Mouse (Mus musculus) ovary, postnatal 10 days (tissue): ENCODE data around the gene Chl1.

Source experiments
- DNase-seq: peaks from one replicate; pipeline ENCODE4 v3.0.0; 2022; ENCODE audit warnings: low spot score

Gene Chl1

DNA sequence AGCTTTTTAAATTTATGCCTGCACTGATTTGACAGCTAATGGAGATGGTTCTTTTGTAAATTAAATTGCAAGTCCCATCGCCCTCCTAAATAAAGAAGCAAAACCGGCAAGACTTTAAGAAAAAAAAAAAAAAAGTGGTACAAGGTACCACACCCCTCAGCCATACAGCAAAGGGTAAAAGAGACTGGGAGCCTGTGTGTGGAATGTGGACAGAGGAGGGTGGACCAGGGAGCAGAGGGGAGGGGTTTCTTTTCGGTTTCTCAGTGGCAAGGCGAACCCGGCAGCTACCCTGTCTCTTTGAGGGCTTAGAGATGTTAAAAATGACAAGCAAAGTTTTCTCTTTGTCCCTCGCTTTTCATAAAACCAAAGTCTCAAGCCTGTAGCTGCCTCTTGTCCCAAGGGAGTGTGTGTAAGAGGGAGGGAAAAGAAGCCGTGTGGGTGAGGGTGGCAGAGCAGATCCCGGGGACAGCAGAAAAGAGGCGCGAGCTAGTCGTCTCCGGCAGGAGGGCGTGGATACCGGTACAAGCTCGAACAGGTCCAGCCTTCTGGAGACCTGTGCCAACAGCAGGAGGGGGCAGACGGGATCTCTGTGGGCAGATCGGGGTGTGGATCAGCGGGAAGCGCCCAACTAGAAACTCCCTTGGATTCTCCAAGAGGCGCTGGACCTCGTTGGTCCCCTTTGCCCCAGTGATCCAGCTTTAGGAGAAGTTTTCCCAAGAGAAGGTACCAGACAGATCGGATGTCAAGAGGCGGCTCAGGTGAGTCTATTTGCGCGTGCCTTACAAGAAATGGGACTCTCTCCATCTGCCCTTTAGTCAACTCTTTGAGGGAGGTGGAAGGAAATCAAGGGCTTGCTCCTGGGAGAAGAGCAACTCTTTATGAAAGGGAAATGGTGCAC, at the start of gene Chl1:
Chl1 (plus strand) TSS at position 195 of the 898 bp plus-strand sequence.
- DNase-seq, result no peak

DNA sequence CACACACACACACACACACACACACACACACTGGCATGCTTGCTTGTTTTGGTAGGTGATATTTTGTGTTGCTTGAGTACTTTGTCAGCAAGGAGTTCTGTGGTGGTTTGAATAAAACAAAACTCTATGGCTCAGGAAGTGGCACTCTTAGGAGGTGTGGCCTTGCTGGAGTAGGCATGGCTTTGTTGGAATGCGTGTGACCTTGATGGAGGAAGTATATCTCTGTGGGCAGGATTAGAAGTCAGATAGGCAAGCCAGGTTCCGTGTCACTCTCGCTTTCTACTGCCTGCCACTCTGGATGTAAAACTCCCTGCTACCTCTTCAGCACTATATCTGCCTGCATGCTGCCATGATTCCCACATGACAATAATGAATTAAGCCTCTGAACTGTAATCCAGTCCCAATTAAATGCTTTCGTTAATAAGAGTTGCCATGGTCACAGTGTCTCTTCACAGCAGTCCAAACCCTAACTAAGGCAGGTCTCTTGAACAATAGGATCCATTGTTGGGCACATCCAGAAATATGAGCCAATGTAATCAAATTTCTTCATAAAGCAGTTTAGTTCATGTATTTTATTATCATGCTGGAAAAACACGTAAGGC, 44.8 kb upstream of the Chl1 start:
- no peak for DNase-seq

DNA sequence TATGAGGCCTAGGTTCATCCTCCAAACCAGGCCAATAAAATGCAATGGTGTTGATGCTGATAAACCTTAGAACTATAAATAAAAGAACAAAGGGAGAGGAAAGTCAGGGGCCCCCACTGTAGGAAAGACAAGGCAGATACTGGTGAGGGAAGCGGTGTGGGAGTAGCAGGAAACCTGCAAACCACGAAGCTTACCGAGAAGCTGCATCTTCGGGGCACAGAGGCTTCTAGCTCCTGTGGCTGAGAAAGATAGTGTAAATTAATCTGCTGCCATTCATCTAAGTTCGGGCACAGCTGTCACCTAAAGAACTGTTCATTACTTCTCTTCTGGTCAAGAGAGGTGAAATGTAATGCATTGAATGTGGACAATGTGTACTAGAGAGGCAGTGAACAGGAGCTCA, 37.1 kb upstream of the Chl1 start:
- no peak for DNase-seq

DNA sequence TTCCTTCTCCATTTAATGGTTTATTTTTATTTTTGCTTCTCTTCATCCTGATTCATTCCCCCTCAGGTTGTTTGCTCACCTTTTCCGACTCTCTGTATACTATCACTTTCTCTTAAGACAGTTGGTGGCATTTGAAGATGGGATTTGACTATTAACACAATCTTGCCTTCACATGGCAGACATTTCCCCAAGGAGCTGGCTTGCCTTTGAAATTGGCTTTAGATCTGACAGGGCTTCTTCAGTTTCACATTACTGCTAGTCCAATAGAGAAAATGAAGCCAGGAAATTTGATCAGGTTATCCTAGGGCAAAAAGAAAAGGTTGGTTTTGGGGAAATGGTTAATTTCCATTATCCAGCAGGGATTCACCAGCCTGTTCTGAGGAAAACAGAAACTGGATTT, 23.2 kb upstream of the Chl1 start:
- no peak for DNase-seq

DNA sequence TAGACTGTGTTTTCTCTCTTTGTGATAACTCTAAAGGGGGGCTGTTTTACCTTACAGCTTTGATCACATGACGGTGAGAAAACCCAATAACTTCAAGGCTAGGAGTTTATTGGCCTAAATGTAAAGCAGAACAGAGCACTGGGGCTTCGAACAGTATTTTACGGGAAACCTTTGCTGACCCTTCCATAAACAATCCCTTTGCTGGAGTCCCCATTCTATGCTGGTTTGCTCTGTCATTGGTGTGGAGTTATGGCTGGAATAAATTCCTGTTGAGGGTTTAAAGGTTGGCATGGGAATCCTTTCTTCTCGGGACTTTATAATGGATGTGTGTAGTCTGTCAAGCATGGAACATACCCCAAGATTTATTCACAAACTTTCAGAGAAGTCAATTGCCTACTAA, 12.0 kb upstream of the Chl1 start:
- DNase-seq, result no peak

DNA sequence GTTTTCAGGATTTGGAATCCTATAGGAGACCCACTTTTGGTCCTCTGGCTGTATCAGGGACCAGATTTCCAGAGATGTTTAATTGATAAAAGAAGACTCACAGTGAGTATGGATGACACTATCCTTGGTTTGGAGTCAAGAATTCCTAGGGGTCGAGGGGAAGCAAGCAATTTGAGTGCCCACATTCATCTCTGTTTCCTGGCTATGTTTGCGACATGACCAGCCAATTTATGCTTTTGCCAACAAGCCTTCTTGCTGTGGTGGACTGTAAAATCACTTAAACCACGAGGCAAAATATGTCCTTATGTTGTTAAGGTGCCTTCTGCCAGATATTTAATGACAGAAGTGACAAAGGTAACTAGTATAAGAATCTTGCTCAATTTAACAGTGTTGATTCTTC, 6.3 kb upstream of the Chl1 start:
- DNase-seq, result no peak

DNA sequence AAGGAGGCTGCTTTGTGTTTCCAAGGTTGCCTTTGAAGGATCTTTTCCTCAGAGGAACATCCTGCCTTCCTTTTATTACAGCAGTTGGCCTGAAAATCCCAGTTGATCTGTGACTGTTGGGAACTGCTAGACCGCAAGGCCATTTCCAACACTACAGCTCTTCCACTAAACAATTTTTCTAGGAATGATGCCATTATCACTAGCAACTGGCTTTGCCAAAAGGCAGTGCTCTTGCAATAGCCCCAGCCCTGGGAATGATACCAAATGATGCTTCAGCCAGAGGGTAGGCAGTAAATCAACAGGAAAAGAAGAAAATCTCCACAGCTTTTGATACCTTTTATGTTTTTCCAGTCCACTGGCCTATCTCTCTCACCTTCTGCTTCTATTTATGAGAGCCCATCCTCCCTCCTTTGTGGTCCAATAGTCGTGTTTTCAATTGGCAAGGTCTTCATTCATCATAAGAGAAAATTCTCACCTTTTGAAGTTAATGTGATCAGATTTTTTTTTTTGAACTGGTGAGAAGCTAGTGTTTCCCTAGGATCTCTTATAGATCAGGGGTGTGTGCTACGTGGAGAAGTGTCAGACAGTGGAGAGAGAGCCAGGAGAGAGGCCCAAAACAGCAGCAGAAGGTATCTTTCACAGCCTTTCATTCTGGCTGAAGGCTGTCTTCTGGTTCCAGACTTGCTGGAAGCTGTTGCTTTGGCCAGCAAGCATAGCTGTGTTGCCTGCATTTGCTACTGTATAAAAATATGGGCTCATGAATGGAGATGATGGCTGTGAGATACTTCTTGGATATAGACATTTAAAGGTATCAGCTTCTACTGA, 2.4 kb upstream of the Chl1 start:
- no peak for DNase-seq

DNA sequence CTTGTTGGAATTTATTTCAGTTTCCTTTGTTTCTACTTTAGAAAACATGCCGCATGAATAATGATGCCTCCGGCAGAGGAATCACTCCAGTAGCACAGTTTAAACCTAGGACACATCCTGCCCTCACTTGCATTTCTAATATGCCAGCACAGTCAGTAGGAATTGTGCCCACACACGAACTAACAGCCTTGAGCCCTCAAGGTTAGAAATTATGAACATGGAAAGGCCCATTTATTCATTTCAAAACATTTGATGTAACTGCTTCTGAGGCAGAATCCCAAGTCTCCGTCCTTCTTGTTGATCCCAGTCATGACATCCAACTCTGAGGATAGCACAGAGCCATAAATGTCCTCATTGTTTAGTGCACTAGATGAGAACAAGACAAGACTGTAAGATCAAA, 790 bp upstream of the Chl1 start:
- DNase-seq, result no peak

DNA sequence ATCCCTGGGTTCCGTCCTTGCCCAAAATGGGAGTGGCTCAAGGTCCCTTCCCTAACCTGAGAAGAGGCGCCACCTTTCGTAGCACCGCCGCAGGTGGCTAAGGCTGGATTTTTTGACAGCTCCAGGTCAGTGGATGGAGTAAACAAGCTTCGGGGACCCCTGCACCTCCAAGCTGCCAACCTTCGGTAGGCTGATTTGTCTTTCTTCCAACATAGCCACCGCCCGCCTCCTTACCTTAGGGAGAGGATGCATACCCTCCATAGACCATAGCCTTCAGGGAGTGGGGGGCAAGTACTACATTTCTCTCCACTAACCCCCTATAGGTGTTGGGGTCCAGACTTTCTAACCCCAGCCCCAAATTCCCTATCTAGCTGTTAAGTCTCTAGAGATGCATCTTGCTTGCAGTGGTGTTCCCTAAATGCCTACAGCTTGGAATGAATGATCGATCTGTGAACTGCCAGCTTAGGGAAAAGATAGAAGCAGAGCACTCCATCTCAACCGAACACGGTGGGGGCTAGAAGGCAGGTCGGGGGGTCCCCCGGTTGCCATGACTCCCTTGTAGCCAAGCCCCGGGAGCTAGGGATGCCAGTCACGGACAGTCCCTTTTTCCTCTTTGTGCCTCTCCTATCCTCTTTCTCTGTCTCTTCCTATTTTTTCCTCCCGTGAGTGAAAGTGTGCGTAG, 1.0 kb downstream of the Chl1 start:
- DNase-seq, result no peak

DNA sequence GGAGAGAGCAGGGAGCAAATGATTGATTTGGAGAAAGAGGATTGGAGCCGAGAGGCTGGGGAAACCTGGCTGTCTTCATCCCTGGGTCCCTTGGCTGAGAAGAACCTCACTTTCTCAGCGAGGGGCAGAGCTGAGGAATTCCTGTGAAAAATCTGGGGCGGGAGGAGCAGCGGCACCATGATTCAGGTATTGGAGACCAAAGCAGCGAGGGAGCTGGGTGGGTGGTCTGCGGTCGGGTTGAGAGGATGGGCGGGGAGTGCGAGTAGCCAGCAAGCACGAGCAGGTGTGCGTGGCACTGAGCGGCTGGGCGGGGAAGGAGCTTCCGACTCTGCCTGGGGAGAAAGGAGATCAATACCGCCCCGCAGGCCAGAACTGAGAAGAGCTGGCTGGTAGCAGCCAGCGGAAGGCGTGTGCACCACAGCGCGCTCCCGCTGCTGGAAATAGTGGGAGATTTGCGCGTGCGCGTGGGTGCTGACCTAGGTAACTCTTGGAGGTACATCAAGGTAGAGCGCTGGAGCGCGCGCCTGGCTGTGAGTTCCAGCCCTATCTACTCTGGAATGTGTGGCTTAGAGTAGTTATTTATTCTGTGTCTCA, 1.7 kb downstream of the Chl1 start:
- no peak for DNase-seq

DNA sequence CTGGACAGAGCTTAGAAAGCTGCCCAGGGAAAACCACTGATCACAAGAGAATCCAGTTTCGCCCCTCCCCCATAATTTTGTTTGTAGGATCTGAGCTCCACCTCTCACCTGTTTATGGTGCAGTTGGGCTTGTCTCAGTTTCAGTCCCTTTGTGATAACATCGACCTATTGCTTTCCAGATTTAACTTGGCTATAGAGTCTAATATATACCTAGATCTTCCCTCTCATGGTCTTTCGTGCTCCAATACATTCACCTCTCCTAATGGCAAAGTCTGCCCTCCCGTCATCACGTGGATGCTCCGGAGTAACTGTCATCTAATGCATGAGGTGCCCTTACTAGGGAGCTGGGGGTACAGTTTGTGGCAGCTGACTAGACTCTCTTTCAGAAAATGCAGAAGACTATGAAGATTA, 2.5 kb downstream of the Chl1 start:
- no peak for DNase-seq

DNA sequence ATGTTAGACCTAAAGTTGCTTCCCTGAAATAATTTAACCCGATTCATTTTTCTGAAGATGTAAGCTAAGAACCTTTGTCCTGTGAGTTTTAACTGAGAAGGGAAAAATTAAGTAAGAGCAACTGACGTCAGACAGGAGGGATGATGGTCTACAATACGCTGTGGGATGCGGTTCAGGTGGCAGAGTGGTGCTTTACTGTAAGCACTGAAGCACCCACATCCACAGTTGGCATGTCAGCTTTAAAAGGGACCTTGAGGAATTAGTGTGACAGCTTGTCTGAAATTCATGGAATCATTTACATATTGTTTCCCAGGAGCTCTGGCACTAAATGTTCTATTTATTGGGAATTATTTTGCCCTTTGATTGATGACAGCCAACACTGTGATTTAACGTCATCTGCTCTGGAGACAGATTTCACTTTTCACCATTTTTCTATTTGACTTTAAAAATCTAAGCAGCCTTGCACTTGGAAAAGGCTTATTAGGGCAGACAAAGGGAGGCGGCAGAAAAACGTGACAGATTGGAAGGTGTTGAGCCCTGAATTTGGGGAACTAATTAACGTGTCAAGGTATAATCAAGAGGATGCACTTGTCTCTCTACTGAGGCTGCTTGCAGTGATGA, 3.3 kb downstream of the Chl1 start:
- no peak for DNase-seq

DNA sequence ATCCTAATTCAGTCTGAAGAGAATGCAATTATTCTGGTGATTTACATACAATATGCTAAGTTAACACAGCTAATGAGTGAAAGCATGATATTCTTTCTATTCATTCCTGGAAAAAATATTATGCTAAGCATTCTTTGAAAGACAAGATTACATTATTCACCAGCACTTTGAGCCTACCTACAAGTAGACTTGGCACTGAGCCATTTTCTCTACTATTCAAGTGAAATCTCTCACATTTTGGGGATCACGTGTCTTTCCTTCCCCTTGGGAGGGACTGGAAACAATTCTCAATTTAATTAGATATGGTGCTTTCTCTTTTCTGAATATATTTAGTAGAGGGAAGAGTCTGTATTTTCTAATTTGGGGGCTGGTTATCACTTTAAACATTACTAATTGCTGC, 4.0 kb downstream of the Chl1 start:
- no peak for DNase-seq

DNA sequence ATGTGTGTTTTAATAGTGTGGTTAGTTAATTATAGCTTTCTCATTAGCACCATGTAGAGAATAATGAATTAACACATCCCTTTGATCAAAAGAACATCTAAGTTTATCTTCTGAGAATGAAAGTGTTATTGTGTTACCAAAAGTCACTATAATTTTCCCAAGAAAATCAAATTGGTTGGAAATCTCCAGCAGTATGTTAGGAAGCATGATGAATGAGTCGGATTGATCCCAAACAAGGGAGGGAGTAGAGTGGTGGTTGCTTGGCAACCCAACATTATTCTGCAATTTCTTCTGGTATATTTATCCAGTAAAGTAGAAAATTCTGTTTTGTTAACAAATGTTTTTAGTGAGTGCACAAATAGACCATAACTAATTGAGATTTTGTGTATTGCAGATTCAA, 4.4 kb downstream of the Chl1 start:
- no peak for DNase-seq

DNA sequence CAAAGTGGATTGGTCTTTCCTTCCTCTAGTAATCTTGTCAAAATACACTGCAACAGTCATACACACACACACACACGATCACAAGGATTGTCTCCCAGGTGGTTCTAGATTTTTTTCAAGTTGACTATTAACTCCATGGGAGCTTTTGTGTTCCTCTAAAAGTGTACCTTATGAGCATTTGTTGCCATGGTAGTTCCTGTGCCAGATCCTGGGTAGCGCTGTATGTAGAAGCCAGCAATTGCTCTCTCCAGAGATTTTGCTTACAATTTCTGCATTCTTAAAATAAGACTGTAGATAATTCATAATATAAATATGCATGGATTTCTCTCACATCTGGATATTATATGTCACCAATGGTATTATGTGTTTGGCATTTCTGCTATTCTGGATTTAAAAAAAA, 9.2 kb downstream of the Chl1 start:
- DNase-seq, result no peak

DNA sequence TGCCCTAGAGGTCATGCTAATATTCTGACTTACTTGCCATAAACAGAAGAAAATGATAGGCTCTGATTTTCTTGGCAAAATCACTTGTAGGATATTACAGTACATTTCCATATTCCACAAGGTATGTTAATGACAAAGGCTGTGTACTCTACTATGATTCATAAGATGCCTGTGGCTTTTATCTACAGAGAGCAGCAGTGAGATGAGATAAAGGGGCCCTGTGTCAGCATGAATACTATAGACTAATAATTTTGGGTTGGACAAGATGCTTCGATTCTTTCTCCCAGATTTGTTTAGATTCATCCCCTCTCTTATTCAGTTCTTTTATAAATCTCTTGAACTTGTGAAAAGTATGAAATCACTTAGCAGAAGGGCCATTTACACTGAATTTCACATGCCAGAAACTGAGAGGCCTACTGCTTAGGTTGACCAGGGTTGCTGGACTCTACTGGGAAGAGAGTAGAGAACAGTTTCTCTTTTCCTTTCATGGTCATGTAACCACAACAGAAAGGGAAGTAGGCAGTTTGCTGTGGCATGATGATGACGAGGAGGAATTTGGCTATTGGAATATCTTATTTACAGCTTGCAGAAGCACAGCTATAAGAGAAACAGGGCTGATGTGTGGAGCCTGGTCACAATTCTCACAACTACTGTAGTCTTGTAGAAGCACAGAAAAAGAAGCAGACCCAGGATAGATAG, 15.1 kb downstream of the Chl1 start:
- no peak for DNase-seq

DNA sequence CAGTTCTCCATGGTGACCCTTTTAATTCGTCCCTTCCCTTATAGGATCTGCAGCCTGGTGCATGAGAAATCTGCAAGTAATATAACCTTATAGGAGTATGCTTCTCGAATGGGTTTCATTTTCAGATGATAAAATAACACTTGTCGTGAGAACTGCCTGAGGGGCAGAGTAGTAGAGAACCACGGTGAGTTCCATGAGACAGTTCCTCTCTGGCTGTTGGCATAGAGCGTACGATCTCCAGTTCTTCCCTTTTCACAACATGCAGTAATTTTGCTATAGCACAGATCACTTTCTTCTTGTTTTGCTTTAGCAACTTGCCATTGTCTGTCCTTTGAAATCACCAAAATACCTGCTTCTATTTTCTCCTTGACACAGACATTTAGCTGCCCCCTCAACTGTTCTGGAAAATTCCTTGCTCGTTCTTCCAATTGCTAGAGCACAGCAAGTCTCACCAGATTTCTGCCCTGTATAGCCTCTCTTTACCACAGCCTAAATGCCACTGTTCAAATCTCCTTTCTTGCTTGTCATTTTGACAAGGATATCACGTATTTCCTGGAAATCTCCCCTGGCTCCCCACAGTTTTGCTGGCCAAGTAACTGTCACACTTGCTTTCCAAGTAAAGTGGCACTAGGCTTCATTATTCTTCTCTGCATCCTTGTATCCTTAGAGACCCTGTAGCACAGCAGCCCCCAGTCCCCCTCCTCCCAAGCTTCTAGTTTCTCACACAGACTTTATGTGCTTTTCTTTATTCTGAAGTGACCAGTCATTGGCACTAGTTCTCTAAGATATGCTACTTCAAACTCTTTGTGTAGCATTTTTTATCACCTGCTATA, 16.8 kb downstream of the Chl1 start:
- no peak for DNase-seq

DNA sequence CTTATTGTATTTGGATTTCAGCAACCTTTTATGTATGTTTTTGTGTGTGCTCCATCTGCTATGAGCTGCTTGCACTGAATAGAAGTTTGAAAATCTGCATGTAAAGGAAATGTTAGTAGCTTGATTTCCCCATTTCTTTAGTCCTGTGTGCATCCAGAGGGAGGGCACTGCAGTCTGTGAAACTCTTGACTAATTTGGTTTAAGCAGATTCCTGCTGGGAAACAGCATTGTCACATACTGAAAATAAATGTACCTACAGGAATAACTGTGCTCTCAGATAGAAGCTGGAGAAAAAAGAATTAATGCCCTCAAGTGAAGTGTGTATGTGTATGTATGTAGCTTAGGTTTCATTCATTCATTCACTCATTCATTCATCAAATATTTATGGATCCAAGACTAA, 22.7 kb downstream of the Chl1 start:
- DNase-seq, result no peak

DNA sequence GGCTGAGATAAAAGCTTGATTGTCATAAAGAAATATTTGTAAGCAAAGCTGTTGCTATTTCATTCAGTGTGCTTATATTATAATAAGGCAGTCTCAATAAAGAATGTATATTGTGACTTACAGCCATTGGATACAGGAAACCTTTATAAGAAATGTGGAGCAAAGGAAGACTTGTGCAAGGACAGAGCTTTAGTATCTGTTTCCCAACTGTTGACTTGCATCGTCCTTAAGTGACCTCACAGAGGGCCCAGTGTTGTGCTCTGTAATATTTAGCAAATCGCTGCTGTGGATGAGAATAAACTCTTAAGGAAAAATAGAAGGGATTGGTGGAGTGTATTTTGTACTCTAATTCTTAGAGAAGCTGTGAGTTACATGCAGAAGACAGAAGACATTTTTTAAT, 23.6 kb downstream of the Chl1 start:
- no peak for DNase-seq

DNA sequence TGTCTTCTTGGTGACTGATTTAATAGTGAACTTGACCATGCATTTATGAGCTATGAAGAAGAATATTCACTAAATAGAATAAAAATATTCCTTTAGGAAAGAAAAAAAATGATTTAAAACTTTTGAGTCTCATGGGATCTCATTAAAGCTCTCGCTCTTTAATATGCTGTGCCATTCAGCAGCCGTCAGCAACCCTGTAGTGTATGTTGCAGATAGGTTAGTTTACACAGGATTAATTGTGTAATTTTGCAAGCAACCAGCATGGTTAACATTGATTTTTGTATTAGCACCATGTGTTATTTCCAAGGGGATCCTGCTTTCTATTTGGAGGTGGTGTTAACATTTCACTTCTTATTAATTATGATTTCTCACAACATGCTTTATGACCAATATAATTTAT, 32.2 kb downstream of the Chl1 start:
- no peak for DNase-seq
